Mouse (Mus musculus): ENCODE results near the gene Ncoa4.
"Not testable (repeated sequence)": the region's sequence is repeated elsewhere in the genome, so short reads cannot be mapped to it uniquely, and the experiment has no call there.

Ncoa4 gene

GRCm38 (mm10) chr14:32159690-32160246 is at the start of gene Ncoa4:
Ncoa4 (plus strand) TSS chr14:32159865.
- peak; percentile 96 for DNase-seq (ENCODE audit: low read depth, low spot score)

- not testable (repeated sequence) for DNase-seq (ENCODE audit: low read depth, low spot score)
Observed at GRCm38 (mm10) chr14:32112124-32112523, 47.5 kb upstream of the Ncoa4 start.

- DNase-seq (ENCODE audit: low read depth, low spot score) = no peak
Observed at GRCm38 (mm10) chr14:32120940-32121919, 38.4 kb upstream of the Ncoa4 start.

- DNase-seq (ENCODE audit: low read depth, low spot score) = no peak
Observed at GRCm38 (mm10) chr14:32121920-32122315, 37.7 kb upstream of the Ncoa4 start.

GRCm38 (mm10) chr14:32124261-32124660 is 35.4 kb upstream of the Ncoa4 start:
- no peak for DNase-seq (ENCODE audit: low read depth, low spot score)

GRCm38 (mm10) chr14:32125256-32125655 is 34.4 kb upstream of the Ncoa4 start:
- DNase-seq (ENCODE audit: low read depth, low spot score) = not testable (repeated sequence)

GRCm38 (mm10) chr14:32128409-32128808 is 31.3 kb upstream of the Ncoa4 start:
- no peak for DNase-seq (ENCODE audit: low read depth, low spot score)

GRCm38 (mm10) chr14:32131836-32132235 is 27.8 kb upstream of the Ncoa4 start:
- DNase-seq (ENCODE audit: low read depth, low spot score) = no peak

GRCm38 (mm10) chr14:32134293-32134692 is 25.4 kb upstream of the Ncoa4 start:
- DNase-seq (ENCODE audit: low read depth, low spot score) = no peak

- DNase-seq (ENCODE audit: low read depth, low spot score) = not testable (repeated sequence)
Observed at GRCm38 (mm10) chr14:32136467-32136866, 23.2 kb upstream of the Ncoa4 start.

- no peak for DNase-seq (ENCODE audit: low read depth, low spot score)
Observed at GRCm38 (mm10) chr14:32140359-32140965, 19.2 kb upstream of the Ncoa4 start.

GRCm38 (mm10) chr14:32141723-32142122 is 17.9 kb upstream of the Ncoa4 start, which contains the start of gene Msmb:
Msmb (plus strand) TSS chr14:32142023.
- DNase-seq (ENCODE audit: low read depth, low spot score) = no peak

- no peak for DNase-seq (ENCODE audit: low read depth, low spot score)
Observed at GRCm38 (mm10) chr14:32144734-32145133, 14.9 kb upstream of the Ncoa4 start.

GRCm38 (mm10) chr14:32145401-32145800 is 14.3 kb upstream of the Ncoa4 start:
- no peak for DNase-seq (ENCODE audit: low read depth, low spot score)

- no peak for DNase-seq (ENCODE audit: low read depth, low spot score)
Observed at GRCm38 (mm10) chr14:32145809-32146511, 13.7 kb upstream of the Ncoa4 start.

GRCm38 (mm10) chr14:32146578-32146977 is 13.1 kb upstream of the Ncoa4 start:
- DNase-seq (ENCODE audit: low read depth, low spot score) = no peak

- DNase-seq (ENCODE audit: low read depth, low spot score) = no peak
Observed at GRCm38 (mm10) chr14:32150872-32151271, 8.8 kb upstream of the Ncoa4 start.

GRCm38 (mm10) chr14:32152243-32152965 is 7.3 kb upstream of the Ncoa4 start:
- no peak for DNase-seq (ENCODE audit: low read depth, low spot score)

- DNase-seq (ENCODE audit: low read depth, low spot score) = no peak
Observed at GRCm38 (mm10) chr14:32153156-32153555, 6.5 kb upstream of the Ncoa4 start.

- DNase-seq (ENCODE audit: low read depth, low spot score) = no peak
Observed at GRCm38 (mm10) chr14:32154758-32155157, 4.9 kb upstream of the Ncoa4 start.

GRCm38 (mm10) chr14:32159150-32159670 is 455 bp upstream of the Ncoa4 start:
- no peak for DNase-seq (ENCODE audit: low read depth, low spot score)
